Comparison of ENCODE assay signal across 20 mouse cellular contexts in the genomic region with DNA sequence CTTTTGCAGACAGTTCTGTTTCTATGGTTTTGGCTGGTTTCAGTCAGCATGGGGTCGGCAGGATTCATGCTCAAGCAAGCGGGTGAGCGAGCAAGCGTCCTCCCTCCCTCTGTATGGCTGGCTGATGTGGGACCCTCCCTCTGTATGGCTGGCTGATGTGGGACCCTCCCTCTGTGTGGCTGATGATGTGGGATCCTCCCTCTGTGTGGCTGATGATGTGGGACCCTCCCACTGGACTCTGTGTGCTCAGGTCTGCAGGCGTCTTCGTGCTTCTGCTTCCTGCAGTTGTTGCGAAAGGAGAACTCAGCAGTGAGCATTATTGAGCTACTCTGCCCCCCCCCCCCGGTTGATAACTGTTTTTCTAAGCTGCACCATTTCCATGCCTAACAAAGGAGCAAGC. TPM values are rescaled to one million over a fixed set of nuclear protein-coding genes. Genes with fewer than 3 reads are reported as not detected.
A peak's percentile ranks its signal among the peaks of the same experiment; 100 is the strongest.
DNase-seq lines count a peak whose midpoint lies in the region; ATAC-seq lines count a peak whose summit lies in the region.
"Had no signal": no experiment of that assay in that cellular context is flagged by ENCODE, and none has a peak within 500 bp of the region (broad histone marks: within the 10 kb centered on the region; RNA-seq: fewer than 3 reads in every experiment).

No protein-coding gene starts in this region.

- no peak overlapping the region for H3K27ac ChIP-seq in forebrain, embryonic 14.5 days (ENCODE audit: low read depth, low read length)
- H3K27ac ChIP-seq in forebrain, embryonic 15.5 days (replicated peaks): no peak overlapping the region
- H3K27ac ChIP-seq in kidney, embryonic 16.5 days (ENCODE audit: low read length): no peak overlapping the region
- H3K27ac ChIP-seq: embryonic facial prominence, embryonic 12.5 days; heart, embryonic 10.5 days; hindbrain, embryonic 13.5 days had no signal

- H3K4me3 ChIP-seq in forebrain, embryonic 14.5 days (ENCODE audit: low read depth, low read length): no peak overlapping the region
- H3K4me3 ChIP-seq in forebrain, embryonic 15.5 days: no peak overlapping the region
- no peak overlapping the region for H3K4me3 ChIP-seq in kidney, embryonic 16.5 days (ENCODE audit: low read length)
- H3K4me3 ChIP-seq: embryonic facial prominence, embryonic 12.5 days; erythroblast, embryonic 14.5 days; heart, embryonic 10.5 days; hindbrain, embryonic 13.5 days had no signal

- peak; percentile 46; the same call in 1 of the 2 replicates for ATAC-seq in forebrain, embryonic 14.5 days
- no peak for ATAC-seq in forebrain, embryonic 15.5 days (replicated peaks)
- peak; percentile 64; the same call in 1 of the 2 replicates for ATAC-seq in kidney, embryonic 16.5 days (ENCODE audit: low FRiP score, low TSS enrichment)
- peak; percentile 78 for ATAC-seq in common myeloid progenitor, adult 5-6 weeks (replicated peaks; ENCODE audit: low read depth, poor library complexity, severe bottlenecking)
- ATAC-seq: forebrain, embryonic 16.5 days; intestine, embryonic 16.5 days had no signal

- WGBS in forebrain, embryonic 14.5 days: 62% methylated on average over 8 of the region's 8 CpGs
- WGBS in forebrain, embryonic 15.5 days: 71% methylated on average over 8 of the region's 8 CpGs
- 40% methylated on average over 8 of the region's 8 CpGs for WGBS in kidney, embryonic 16.5 days

- no peak overlapping the region for H3K9ac ChIP-seq in forebrain, embryonic 14.5 days (ENCODE audit: low read length)
- no peak overlapping the region for H3K9ac ChIP-seq in forebrain, embryonic 15.5 days (replicated peaks)
- no peak overlapping the region for H3K9ac ChIP-seq in kidney, embryonic 16.5 days (replicated peaks; ENCODE audit: low read length)
- H3K9ac ChIP-seq: embryonic facial prominence, embryonic 12.5 days; hindbrain, embryonic 13.5 days had no signal

- H3K4me1 ChIP-seq in forebrain, embryonic 14.5 days (ENCODE audit: control insufficient read depth, insufficient read depth, low read length): no peaks in the 10 kb centered on the region
- peaks cover 14% of the 10 kb centered on the region for H3K4me1 ChIP-seq in forebrain, embryonic 15.5 days
- peaks cover 30% of the 10 kb centered on the region for H3K4me1 ChIP-seq in kidney, embryonic 16.5 days (ENCODE audit: insufficient read depth, low read length)

- no peak for DNase-seq in forebrain, embryonic 14.5 days (ENCODE audit: low spot score)
- no peak for DNase-seq in kidney, postnatal 10 days
- DNase-seq in 416B (ENCODE audit: low read depth): peak; percentile 23
- no peak for DNase-seq in ovary, adult 18-20 months (ENCODE audit: low spot score)
- no peak for DNase-seq in adrenal gland, postnatal 25 days
- DNase-seq: adrenal gland, postnatal 10 days; B cell, adult 2 months; kidney, postnatal 25 days; lung, adult 2 months; thymus, postnatal 25 days had no signal

- no peaks in the 10 kb centered on the region for H3K36me3 ChIP-seq in forebrain, embryonic 14.5 days (ENCODE audit: control insufficient read depth, insufficient read depth, low read length)
- H3K36me3 ChIP-seq in forebrain, embryonic 15.5 days: no peaks in the 10 kb centered on the region
- 0 out of 2 replicates have a peak, but pooled peaks cover 5% of the 10 kb centered on the region for H3K36me3 ChIP-seq in kidney, embryonic 16.5 days (ENCODE audit: insufficient read depth, low read length)
- H3K36me3 ChIP-seq: hindbrain, embryonic 13.5 days had no signal

- no peaks in the 10 kb centered on the region for H3K27me3 ChIP-seq in forebrain, embryonic 14.5 days (replicated peaks; ENCODE audit: control insufficient read depth, insufficient read depth, low read length)
- no peaks in the 10 kb centered on the region for H3K27me3 ChIP-seq in forebrain, embryonic 15.5 days
- H3K27me3 ChIP-seq in kidney, embryonic 16.5 days (ENCODE audit: insufficient read depth, low read length): no peaks in the 10 kb centered on the region
- H3K27me3 ChIP-seq: embryonic facial prominence, embryonic 12.5 days; hindbrain, embryonic 13.5 days had no signal

- H3K4me2 ChIP-seq in forebrain, embryonic 14.5 days (ENCODE audit: low read length): no peak overlapping the region
- no peak overlapping the region for H3K4me2 ChIP-seq in forebrain, embryonic 15.5 days (replicated peaks)
- H3K4me2 ChIP-seq in kidney, embryonic 16.5 days (replicated peaks; ENCODE audit: low read depth, low read length): no peak overlapping the region
- H3K4me2 ChIP-seq: embryonic facial prominence, embryonic 12.5 days; hindbrain, embryonic 13.5 days; liver, embryonic 11.5 days had no signal

- no peaks in the 10 kb centered on the region for H3K9me3 ChIP-seq in forebrain, embryonic 14.5 days (replicated peaks; ENCODE audit: control insufficient read depth, low read length)
- H3K9me3 ChIP-seq in forebrain, embryonic 15.5 days: no peaks in the 10 kb centered on the region
- no peaks in the 10 kb centered on the region for H3K9me3 ChIP-seq in kidney, embryonic 16.5 days (ENCODE audit: low read length)
- H3K9me3 ChIP-seq: embryonic facial prominence, embryonic 12.5 days; heart, embryonic 10.5 days; hindbrain, embryonic 13.5 days had no signal

RNA-seq across cellular contexts. Expression of a gene that starts 30.6 kb away (rescaled TPM):
- 9.1 and 10.8 TPM in 2 replicates for polyA plus RNA-seq in forebrain, embryonic 14.5 days (2014; fragmentation: Nextera tagmentation; extraction: Ambion mirVana)
- polyA plus RNA-seq in forebrain, embryonic 15.5 days (2015; fragmentation: Nextera tagmentation; extraction: Ambion mirVana): 15.7 and 16.0 TPM in 2 replicates
- polyA plus RNA-seq in kidney, embryonic 16.5 days (2015; fragmentation: Nextera tagmentation; extraction: Ambion mirVana): 14.4 and 18.5 TPM in 2 replicates
- 6.8 and 9.4 TPM in 2 replicates for total RNA-seq in common myeloid progenitor, adult 5-6 weeks (2017)
- 131 and 173 TPM in 2 replicates for total RNA-seq in adrenal gland, postnatal 25 days (2021)
